Mouse (Mus musculus) forelimb bud, embryonic 11.5 days (tissue): ENCODE data around the gene Stk24.
"Not testable (repeated sequence)": the region's sequence is repeated elsewhere in the genome, so short reads cannot be mapped to it uniquely, and the experiment has no call there.

Source experiments
- DNase-seq: peaks from one replicate; pipeline ENCODE4 v3.0.0-alpha.2; 2012; ENCODE audit warnings: low read depth, low spot score

Stk24 gene

DNA sequence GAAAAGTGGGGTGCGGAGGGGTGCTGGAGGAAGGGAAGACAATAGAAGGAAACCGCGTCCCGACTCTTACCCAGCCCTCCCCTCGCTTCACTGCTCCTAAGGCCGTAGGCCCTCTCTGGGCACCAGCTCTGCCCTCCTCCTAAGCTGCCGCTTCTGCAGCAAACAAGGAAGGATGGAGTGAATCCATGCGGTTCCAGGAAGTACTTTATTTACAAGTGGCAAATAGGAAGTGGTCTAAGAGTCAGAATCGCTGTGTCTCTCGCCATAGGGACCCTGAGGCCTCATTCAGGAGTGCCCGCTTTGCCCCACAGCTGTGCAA, at the start of gene Stk24:
Stk24 (minus strand) TSS at position 185 of the 319 bp plus-strand sequence.
- DNase-seq = no peak

DNA sequence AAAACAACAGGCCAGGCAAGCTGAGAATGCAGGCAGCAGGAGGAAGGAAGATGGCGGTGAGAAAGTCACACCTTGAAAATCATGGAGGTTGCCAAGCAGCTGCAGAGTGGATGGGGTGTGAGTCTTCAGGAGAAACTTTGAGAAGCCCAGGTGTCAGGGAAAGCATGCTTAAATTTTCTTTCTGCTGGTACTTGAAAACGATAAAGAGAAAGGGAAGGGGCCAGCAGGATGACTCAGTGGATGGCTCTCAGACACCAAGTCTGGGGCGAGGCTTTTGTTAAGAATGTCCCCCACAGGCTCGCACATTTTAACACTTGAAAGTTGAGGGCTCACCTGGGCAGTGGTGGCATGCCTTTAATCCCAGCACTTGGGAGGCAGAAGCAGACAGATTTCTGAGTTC, 48.3 kb upstream of the Stk24 start:
- DNase-seq = no peak

DNA sequence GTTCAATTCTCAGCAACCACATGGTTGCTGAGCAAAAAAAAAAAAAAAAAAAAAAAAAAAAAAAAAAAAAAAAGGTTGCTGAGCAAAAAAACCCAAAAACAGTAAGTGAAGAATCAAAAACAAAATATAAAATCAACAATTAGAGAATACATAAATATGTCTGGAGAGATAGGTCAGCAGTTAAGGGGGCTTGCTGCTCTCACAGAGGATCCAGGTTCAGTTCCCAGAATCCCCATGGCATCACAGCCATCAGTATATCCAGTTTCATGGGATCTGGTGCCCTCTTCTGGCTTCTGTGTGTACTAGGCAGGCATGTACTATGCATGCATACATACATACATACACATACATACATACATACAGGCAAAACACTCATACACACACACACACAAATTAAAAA, 46.9 kb upstream of the Stk24 start:
- DNase-seq = no peak

DNA sequence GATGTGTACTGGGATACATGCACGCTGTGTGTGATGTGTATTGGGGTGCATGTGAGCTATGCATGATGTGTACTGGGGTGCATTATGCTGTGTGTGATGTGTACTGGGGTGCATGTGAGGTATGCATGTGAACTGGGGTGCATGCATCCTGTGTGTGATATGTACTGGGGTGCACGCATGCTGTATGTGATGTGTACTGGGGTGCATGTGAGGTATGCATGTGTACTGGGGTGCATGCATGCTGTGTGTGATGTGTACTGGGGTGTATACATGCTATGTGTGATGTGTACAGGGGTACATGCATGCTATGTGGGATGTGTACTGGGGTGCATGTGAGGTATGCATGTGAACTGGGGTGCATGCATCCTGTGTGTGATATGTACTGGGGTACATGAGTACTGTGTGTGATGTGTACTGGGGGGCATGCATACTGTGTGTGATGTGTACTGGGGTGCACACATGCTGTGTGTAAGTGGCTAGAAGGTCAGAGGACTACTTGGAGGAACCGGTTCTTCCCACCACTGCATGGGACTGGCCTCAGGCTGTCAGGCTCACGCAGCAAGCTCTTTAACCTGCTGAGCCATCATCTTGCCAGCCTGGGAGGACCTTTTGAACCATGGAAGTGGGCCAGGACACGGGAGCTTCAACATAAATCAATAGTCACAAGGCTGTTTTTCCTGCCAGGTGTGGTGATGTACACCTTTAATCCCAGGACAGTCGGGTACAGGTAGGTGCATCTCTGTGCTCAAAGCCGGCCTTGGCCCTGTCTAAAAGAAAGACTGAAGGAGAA, 45.4 kb upstream of the Stk24 start:
- no peak for DNase-seq

DNA sequence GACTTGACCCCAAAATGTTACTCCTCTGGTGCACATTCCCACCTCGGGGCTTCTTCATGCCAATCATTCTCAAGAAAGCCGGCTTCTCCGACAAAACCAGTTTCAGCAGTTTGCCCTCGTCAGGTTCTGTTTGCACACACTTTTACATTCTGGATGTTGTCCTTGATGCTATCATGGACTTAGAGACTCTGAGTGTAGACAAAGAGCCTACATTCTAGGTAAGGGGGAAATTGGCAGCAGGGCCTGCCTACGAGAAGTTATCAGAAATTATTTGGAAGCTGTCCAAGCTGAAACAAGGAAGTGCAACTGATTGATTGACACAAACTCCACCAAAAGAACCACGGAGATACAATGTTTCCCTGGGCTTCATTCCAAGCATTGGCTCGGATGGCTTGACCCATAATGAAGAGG, 43.5 kb upstream of the Stk24 start:
- DNase-seq = no peak

DNA sequence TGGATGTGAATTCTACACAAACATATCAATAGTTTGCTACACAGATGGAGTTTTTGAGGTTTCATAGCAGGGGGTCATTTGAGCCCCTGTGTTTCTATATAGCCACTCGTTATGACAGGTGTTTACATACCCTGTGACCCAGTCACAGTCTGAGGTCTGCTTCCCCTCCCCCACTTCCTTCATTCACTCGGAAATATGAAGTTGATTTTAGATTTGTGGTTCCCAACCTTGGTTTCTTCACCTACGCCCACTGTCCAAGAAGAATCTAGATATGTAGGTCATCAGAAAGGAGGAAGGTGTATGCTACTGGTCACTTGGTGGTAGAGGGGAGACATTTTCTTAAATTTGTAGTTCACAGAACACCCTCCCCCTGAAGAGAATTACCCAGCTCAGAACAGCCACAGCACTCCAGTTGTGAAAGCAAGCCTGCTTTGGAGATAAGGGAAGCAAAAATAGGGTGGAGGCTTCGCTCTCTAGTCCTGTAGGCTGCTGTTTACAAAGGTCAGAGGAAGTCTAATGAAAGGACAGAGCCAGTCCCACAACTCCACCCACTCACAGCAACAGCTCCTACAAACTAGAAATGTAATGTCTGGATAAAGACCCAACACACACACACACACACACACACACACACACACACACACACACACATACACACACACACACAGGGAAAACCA, 43.0 kb upstream of the Stk24 start:
- DNase-seq = no peak

DNA sequence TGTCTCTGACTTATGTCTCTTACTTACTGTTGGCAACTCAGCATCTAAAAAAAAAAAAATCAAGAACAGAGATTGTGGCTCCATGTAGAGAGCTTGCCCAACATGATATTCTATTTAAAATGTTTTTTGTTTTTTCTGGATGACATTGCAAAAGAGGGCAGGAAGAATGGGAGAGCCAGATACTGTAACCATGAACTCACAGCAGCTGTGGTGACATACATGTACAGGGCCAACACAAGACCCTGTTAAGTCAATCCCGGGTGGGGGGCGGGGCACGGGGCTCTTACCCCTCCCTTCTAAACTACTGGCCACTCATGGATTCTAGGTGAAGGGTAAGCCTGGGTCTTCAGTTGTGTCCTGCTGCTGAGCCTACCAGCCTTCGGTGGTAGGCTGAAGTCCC, 42.2 kb upstream of the Stk24 start:
- no peak for DNase-seq

DNA sequence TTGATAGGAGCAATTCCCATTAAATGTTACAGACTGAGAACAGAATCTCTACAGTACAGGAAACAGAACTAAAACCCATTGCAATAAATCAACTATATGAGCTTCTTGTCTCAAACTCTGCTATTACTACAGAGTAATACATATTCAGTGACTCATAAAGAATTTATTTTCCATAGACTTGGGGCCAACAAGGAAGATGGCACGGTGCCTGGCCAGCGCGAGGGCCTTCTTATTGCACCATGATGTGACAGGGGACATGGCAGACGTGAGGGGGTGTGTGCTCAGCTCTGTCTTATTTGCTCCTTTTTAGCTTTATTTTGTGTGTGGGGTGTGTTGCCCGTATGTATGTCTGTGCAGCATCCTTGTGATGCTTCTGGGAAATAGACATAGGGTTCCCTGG, 37.8 kb upstream of the Stk24 start:
- no peak for DNase-seq

DNA sequence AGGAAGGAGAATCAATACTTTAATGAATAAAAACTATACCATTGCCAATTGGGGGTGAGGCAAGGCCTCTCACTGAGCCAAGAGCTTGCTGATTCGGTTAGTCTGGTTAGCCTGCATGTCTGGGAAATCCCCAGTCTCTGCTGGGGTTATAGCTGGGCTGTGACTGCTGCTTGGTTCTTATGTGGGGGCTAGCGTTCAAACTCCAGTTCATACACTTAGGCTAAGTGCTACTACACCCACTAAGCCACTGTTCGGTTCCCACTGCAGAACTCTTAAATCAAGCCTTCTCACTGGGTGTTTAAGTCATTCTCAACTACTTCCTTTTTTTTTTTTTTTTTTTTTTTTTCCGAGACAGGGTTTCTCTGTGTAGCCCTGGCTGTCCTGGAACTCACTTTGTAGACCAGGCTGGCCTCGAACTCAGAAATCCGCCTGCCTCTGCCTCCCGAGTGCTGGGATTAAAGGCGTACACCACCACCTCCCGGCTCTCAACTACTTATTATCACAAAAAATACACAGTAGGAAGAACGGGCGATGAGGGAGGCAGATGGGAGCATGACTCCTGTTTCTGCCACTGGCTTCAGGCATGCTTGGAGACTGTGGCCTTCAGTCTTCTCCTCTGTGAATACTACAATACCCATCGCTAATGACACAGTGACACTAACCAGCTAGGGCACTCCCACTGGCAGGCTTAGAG, 37.0 kb upstream of the Stk24 start:
- no peak for DNase-seq

DNA sequence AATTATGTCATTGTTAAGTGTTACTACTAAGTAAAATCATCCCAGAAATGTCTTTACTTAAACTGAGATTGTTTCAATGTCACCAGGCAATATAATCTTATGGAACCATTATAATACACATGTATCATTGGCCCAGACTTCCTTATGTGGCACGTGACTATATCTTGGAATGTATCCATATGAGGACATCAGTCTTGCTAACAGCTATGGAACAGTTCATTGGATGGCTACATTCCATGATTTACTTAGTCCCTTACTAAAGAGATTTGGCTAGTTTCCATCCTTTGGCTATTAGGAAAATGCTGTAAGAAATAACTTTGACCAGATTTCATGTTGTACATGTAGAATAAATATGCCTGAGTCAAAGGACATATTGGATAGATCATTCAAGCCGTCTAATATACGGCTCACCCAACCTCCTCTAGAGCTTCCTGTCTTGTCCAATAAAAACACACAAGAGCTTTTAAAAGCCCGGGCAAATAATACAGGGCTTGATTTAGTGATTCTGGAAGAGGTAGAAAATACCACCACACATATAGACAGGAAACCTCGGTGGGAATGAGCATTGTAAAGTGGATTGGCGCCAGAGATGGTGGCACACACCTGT, 34.9 kb upstream of the Stk24 start:
- DNase-seq = no peak

DNA sequence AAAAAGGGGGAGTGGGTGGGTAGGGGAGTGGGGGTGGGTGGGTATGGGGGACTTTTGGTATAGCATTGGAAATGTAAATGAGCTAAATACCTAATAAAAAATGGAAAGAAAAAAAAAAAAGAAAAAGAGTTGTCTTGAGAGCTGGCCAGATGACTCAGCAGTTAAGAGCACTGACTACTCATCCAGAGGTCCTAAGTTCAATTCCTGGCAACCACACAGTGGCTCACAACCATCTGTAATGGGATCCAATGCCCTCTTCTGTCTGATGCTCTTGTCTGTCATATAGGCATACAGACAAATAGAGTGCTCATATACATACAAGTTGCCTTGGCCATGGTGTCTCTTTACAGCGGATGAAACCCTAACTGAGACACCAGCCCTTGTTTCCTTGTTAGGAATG, 33.9 kb upstream of the Stk24 start:
- not testable (repeated sequence) for DNase-seq

DNA sequence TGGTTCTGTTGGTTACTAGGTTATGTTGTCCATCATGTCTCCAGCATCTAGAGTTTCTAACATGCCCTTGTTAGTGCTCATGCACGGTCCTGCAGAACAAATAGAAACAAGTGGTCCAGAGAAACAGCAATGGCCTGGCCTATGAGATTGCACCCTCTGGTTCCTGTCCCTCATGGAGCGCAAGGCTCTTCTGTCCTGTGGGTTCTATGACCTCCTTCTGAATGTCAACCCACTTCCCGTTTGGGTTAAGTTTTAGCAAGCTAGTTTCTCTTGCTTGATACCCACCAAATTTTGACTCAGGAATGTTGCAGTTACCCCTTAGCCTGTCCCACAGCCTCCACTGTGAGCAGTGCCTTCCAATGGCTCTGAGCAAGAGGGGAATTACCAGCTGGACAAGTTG, 29.1 kb upstream of the Stk24 start:
- no peak for DNase-seq

DNA sequence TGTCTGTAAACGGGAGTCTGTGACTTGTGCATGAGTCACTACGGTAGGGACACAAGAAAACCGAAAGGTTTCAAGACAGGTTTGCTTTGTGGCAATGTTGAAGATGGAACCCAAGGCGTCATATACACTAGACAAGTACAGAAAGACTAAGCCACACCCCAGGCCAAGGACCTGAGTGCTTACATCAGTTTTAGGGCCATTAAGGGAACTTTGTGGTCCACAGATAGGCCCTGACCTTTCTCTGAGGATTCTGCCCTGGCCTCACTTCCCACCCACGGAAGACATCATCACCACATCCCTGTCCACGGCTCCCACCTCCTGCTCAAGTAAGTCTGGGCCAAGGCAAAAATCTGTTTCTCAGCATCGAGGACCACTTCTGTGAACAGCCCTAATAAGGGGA, 27.1 kb upstream of the Stk24 start:
- no peak for DNase-seq

DNA sequence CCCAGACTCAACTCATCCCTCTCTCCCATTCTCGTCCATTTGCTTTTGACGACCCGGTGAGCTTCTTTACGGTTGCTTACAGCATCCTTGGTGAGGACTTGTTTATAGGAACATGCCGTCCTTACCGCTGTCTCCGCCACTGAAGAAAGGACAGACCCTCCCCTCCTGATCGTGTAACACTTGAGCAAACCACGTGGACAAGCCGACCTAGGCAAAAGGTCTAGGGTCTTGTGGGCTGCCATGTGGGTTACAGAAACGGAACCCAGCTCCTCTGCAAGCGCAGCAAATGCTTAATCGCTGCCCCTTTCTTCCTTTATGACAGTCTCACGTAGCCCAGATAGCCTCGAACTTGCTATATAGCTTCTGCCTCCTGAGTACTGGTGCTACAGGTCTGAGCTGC, 25.7 kb upstream of the Stk24 start:
- DNase-seq = no peak

DNA sequence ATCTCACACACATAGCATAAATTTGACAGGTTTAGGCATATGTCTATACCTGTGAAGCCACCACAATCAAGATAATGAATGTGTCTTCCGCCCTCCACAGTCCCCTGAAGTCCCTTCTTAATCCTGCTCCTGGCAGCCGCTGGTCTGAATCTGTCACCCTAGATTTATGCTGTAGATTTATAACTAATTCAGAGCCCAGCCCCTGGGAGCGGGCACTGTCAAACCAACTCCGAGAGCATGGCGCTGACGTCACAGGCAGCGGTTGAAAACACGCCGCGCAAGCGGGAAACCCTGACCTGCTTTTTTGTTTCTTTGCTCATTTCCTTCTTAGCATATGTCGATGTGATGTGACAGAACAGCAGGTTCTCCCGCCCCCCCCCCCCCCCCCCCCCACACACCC, 25.3 kb upstream of the Stk24 start:
- DNase-seq = no peak

DNA sequence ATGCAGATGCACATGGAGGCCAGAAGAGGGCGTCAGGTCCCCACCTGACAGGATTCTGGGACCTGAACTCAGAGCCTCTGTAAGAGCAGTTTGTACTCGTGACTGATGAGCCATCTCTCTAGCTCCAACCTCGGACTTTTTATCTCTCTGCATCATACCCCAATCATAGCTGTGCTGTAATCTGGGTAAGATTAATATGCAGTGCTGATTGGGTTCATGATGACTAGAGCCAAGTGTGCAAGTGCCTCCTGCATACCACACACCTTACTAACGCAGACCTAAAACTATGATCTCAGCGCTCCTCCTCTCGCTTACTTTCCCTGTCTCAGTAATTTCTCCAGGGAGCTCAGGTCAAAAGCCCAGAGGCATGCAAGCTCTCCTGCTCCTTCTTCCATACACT, 19.9 kb upstream of the Stk24 start:
- DNase-seq = no peak

DNA sequence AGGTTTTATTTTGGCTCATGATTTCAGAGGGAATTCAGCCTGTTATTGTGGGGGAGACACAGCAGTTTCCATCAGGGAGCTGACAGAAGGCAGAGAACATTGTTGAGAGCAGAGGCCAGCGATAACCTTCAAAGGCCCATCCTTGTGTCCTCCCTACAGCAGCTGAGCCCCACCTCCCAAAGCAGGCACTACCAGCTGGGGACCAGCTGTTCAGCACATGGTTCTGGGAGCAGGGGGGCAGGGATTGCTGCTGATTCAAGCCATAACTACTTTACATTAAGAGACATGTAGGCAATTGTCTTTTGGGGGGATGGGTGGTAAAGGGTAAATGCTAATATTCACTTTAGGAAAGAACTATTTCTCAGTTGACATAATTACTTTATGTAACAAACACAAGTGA, 17.7 kb upstream of the Stk24 start:
- DNase-seq = peak; percentile 14

DNA sequence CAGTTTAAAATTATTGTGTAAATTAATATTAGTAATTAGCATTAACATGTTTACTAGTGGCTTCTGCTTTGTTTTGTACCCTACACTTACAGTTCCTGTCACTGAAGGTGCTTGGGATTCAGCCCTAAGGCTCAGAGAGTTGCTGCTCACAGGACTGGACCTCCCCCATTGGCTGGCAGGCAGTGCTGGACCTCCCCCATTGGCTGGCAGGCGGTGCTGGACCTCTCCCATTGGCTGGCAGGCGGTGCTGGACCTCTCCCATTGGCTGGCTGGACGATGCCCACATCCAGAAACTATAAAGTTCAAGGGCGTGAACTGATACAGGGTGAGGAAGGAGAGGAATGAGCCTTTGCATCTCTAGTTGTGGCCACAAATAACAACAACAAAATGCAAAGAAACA, 15.3 kb upstream of the Stk24 start:
- DNase-seq = no peak

DNA sequence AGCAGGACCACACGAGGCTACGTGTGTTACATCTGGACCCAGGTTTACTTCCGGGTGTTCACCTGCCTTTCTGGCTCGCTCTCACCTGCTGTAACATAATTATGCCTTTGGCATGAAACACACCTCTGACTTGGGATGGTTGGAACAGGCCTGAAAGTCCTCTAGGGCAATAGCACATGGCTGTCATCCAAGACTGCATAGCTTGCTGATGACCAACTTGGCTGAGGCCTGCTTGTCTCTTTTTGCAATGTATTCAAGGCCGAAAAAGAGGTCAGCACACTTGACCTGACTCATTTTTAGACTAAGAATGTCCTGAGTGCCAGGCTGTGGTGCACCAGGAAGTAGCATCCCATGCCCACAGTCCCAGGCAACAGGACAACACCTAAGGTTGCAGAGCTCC, 12.1 kb upstream of the Stk24 start:
- DNase-seq = no peak

DNA sequence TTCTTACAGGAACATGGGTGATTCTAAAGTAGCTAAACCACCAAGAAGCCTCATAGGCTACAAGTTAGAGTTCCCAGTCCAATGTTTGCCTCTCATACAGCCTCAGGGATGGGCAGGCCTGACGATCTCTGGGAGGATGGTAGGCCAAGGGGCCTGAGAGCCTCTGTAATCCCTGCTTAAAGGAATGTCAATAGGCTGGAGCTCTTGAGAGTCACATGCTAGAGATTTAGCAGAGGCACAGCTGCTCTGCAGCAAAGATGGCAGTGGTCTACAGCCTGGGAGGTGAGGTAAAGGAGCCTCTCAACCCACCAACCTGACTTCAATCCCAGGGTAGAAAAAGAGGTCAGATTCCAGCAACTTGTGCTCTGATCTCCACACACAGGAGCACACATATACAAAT, 7.9 kb upstream of the Stk24 start:
- no peak for DNase-seq

DNA sequence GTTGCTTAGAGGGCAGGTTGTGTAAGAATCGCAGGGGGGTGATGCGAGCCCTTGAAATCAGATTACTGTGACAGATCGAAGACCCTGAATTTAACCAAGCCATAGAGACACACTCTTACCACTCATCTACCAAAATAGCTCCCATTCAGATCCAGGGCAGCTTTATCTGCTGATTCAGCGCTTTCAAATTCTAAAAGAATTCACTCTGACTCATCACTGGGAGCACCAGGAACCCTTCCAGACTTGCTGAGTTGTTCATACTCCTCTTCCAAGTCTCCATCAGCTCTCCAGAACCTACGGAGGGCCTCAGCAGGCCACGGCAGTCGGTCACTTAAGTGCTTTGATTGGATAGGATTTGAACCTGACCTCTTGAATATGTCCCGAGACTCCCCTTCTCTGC, 5.6 kb upstream of the Stk24 start:
- DNase-seq = no peak

DNA sequence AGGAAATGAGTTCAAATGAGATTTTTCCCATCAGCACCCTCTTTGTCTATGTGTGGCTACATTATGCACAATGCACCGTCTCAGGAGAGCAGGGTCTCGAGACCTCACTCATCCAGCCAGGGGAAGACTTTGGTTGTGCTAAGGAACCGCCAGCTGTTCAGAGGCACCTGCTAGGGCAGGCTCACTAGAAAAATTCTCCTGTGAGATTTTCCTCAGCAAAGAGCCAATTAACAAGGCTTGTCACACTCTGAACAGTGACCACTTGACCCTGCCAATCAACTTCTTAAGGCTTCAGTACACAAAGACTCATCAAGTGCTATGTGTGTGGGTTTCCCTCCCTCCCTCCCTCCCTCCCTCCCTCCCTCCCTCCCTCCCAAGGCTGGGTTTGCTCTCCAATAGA, 4.0 kb upstream of the Stk24 start:
- DNase-seq = no peak
